In genomic region chr8:90166639-90167038, GRCm38 (mm10) we compare ENCODE assay signal across 18 mouse cellular contexts.
"Had no signal": no experiment of that assay in that cellular context is flagged by ENCODE, and none has a peak within 500 bp of the region (broad histone marks: within the 10 kb centered on the region; RNA-seq: fewer than 3 reads in every experiment).

No protein-coding gene starts in this region.

- H3K9ac ChIP-seq: lung, embryonic 14.5 days; midbrain, embryonic 12.5 days; neural tube, embryonic 13.5 days; neural tube, embryonic 15.5 days had no signal

- H3K9me3 ChIP-seq: midbrain, embryonic 10.5 days; midbrain, embryonic 12.5 days; neural tube, embryonic 13.5 days; neural tube, embryonic 15.5 days had no signal

- H3K27me3 ChIP-seq: midbrain, embryonic 12.5 days; neural tube, embryonic 13.5 days; neural tube, embryonic 15.5 days had no signal

- DNase-seq: lung, adult 18-20 months; lung, embryonic 14.5 days; lung, postnatal 10 days; lung, postnatal 4 days; midbrain, embryonic 14.5 days; right cerebral cortex, adult 18-20 months; right cerebral cortex, postnatal 25 days; right cerebral cortex, postnatal 4 days; spleen, adult 18-20 months; thymus, adult 18-20 months; thymus, postnatal 14 days; thymus, postnatal 36 days had no signal

- H3K27ac ChIP-seq: midbrain, embryonic 10.5 days; midbrain, embryonic 12.5 days; neural tube, embryonic 13.5 days; neural tube, embryonic 15.5 days had no signal

- H3K4me1 ChIP-seq: midbrain, embryonic 10.5 days; midbrain, embryonic 12.5 days; neural tube, embryonic 13.5 days; neural tube, embryonic 15.5 days had no signal

- H3K4me2 ChIP-seq: lung, embryonic 14.5 days; midbrain, embryonic 12.5 days; neural tube, embryonic 13.5 days; neural tube, embryonic 15.5 days had no signal

- ATAC-seq: midbrain, embryonic 16.5 days had no signal

- H3K4me3 ChIP-seq: midbrain, embryonic 10.5 days; midbrain, embryonic 12.5 days; myocyte; neural tube, embryonic 13.5 days; neural tube, embryonic 15.5 days had no signal

- H3K36me3 ChIP-seq: midbrain, embryonic 10.5 days; midbrain, embryonic 12.5 days; neural tube, embryonic 13.5 days; neural tube, embryonic 15.5 days had no signal
